Mouse (Mus musculus) cerebellum, adult (tissue): ENCODE measurements around the gene Plagl2.

Experiments used
- ATAC-seq: cut with Nextera tagmentation; 2 replicates; pipeline ENCODE4 v1.9.2; 2017; ENCODE audit warnings: mild to moderate bottlenecking, moderate library complexity, mixed read lengths; ENCODE audit not compliant: insufficient number of reproducible peaks, low FRiP score, low TSS enrichment

Gene Plagl2

GRCm38 (mm10) chr2:153199114-153199513, 42.1 kb downstream of the Plagl2 start:
- ATAC-seq = no peak

- no peak for ATAC-seq
Observed at GRCm38 (mm10) chr2:153198485-153198884, 42.7 kb downstream of the Plagl2 start.

GRCm38 (mm10) chr2:153194255-153194654, 47.0 kb downstream of the Plagl2 start:
- ATAC-seq = no peak

GRCm38 (mm10) chr2:153191242-153191641, 50.0 kb downstream of the Plagl2 start:
- ATAC-seq = no peak

GRCm38 (mm10) chr2:153187848-153188247, 53.4 kb downstream of the Plagl2 start:
- ATAC-seq = no peak

- ATAC-seq = no peak
Observed at GRCm38 (mm10) chr2:153186176-153186591, 55.0 kb downstream of the Plagl2 start.

GRCm38 (mm10) chr2:153179961-153180360, 61.3 kb downstream of the Plagl2 start:
- ATAC-seq = no peak

- ATAC-seq = no peak
Observed at GRCm38 (mm10) chr2:153179126-153179860, 61.9 kb downstream of the Plagl2 start.
